Mouse (Mus musculus) ovary, postnatal 36 days (tissue): Measurements from ENCODE around the gene Hs3st2.

Experiments used
- DNase-seq: peaks from one replicate; pipeline ENCODE4 v3.0.0; 2022; ENCODE audit warnings: low spot score, mixed read lengths

The Hs3st2 gene

DNA sequence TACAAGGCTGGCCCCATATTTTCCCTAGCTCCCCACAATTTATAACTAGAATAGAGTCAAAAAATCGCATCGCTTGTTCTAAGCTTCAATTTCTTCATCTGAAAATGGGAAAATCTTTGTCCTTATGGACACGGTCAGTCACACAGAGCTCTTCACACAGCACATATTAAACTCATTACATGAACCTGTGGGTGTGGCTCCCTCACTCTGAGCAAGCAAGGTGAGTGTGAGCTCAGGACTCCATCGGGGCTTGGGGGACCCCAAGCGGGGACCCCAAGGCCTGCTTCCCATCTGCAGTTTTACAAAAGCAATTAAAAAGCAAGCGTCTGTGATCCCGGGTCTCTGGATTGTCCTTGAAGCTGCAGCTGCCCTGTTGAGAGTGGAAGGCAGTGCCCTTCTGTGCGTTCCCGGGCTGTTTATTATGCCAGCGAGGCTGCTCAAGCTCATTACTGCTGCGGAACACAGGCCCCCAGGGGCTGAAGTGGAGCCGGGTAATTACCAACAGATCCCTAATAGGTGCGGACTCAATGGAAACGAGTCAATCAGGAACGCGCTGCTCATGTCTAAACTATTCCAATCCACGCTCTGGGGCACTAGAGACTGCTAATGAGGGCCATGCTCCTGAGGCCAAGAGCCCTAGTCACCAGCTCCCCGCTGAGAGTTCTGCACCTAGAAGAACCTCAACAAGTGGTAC is 157.8 kb downstream of the Hs3st2 start:
- no peak for DNase-seq
